Mouse (Mus musculus) naive thymus-derived CD4-positive, alpha-beta T cell, adult 5 months (primary cell): ENCODE results near the gene Prkn. TPM values are rescaled to one million over a fixed set of nuclear protein-coding genes. Genes with fewer than 3 reads are reported as not detected.

ENCODE experiments used
- polyA plus RNA-seq: library from polyadenylated mRNA; unstranded; fragments of 100-300 nt; shearing (Covaris generic); gene quantifications from one replicate; pipeline ENCODE4 v1.2.1, GENCODE M21; 2017

The Prkn gene
- not detected for polyA plus RNA-seq

GRCm38 (mm10) chr17:10840148-10840707 is at the start of gene Prkn, which contains the start of gene Pacrg:
TSS of gene Prkn (plus strand) at chr17:10840384.
TSS of gene Pacrg (minus strand) at chr17:10840311.

Other genes starting within 250 kb of the Prkn start
- gene Pacrg, start 73 bp upstream of the Prkn start, polyA plus RNA-seq = not detected